Mouse (Mus musculus): ENCODE results near the gene Atp5f1.
"Not testable (repeated sequence)": the region's sequence is repeated elsewhere in the genome, so short reads cannot be mapped to it uniquely, and the experiment has no call there.

Gene Atp5f1

GRCm38 (mm10) chr3:105959999-105960398 is at the start of gene Atp5f1:
Gene Atp5f1, minus strand, starts transcription at chr3:105960099.
- in situ Hi-C loops (cut with MboI), result no loop called here

- in situ Hi-C loops (cut with MboI), result not testable (repeated sequence)
Measured at GRCm38 (mm10) chr3:106003360-106003759, 43.5 kb upstream of the Atp5f1 start.

- in situ Hi-C loops (cut with MboI), result no loop called here
Measured at GRCm38 (mm10) chr3:106001416-106002370, 41.8 kb upstream of the Atp5f1 start.

GRCm38 (mm10) chr3:106000707-106001375 is 40.9 kb upstream of the Atp5f1 start:
- in situ Hi-C loops (cut with MboI), result no loop called here

- in situ Hi-C loops (cut with MboI), result loop anchor here (10.0 kb wide), 1 partner anchor 450 kb away; no protein-coding TSS in a partner anchor
Measured at GRCm38 (mm10) chr3:105994730-105995129, 34.8 kb upstream of the Atp5f1 start.

- in situ Hi-C loops (cut with MboI), result loop anchor here (10.0 kb wide), 1 partner anchor 453 kb away; no protein-coding TSS in a partner anchor
Measured at GRCm38 (mm10) chr3:105991653-105992283, 31.9 kb upstream of the Atp5f1 start.

- in situ Hi-C loops (cut with MboI), result loop anchor here (10.0 kb wide), 1 partner anchor 455 kb away; no protein-coding TSS in a partner anchor
Measured at GRCm38 (mm10) chr3:105989611-105990010, 29.7 kb upstream of the Atp5f1 start.

- in situ Hi-C loops (cut with MboI), result no loop called here
Measured at GRCm38 (mm10) chr3:105974174-105974573, 14.3 kb upstream of the Atp5f1 start.

- in situ Hi-C loops (cut with MboI), result no loop called here
Measured at GRCm38 (mm10) chr3:105973411-105973810, 13.5 kb upstream of the Atp5f1 start, which contains the start of gene Ovgp1. Gene Ovgp1, plus strand, starts transcription at chr3:105973711.

GRCm38 (mm10) chr3:105971831-105972446 is 12.0 kb upstream of the Atp5f1 start:
- in situ Hi-C loops (cut with MboI), result no loop called here

GRCm38 (mm10) chr3:105960700-105961099 is 801 bp upstream of the Atp5f1 start:
- in situ Hi-C loops (cut with MboI), result no loop called here

GRCm38 (mm10) chr3:105959585-105959984 is 314 bp downstream of the Atp5f1 start:
- in situ Hi-C loops (cut with MboI), result no loop called here

- in situ Hi-C loops (cut with MboI), result no loop called here
Measured at GRCm38 (mm10) chr3:105958974-105959580, 822 bp downstream of the Atp5f1 start, which contains the start of gene Wdr77. Gene Wdr77, plus strand, starts transcription at chr3:105959369.

- in situ Hi-C loops (cut with MboI), result no loop called here
Measured at GRCm38 (mm10) chr3:105958204-105958603, 1.7 kb downstream of the Atp5f1 start.

- in situ Hi-C loops (cut with MboI), result no loop called here
Measured at GRCm38 (mm10) chr3:105957235-105957634, 2.7 kb downstream of the Atp5f1 start.

GRCm38 (mm10) chr3:105951348-105951747 is 8.6 kb downstream of the Atp5f1 start:
- in situ Hi-C loops (cut with MboI), result no loop called here

- in situ Hi-C loops (cut with MboI), result no loop called here
Measured at GRCm38 (mm10) chr3:105936111-105936510, 23.8 kb downstream of the Atp5f1 start.

GRCm38 (mm10) chr3:105935033-105935432 is 24.9 kb downstream of the Atp5f1 start:
- in situ Hi-C loops (cut with MboI), result no loop called here

- in situ Hi-C loops (cut with MboI), result no loop called here
Measured at GRCm38 (mm10) chr3:105933926-105934325, 26.0 kb downstream of the Atp5f1 start.

- in situ Hi-C loops (cut with MboI), result no loop called here
Measured at GRCm38 (mm10) chr3:105932240-105933071, 27.4 kb downstream of the Atp5f1 start, which contains the start of gene I830077J02Rik. Gene I830077J02Rik, minus strand, starts transcription at chr3:105932664.

All from mature B cell (primary cell).